Mouse (Mus musculus) MEL (cell line): ENCODE measurements at regions not wholly inside any gene's neighbourhood (a gene's known extent, or its start where the extent isn't known, plus 50 kb on each side); places are given as distances from the start of the nearest gene placed in this dataset.

Experiments
- DNase-seq: peaks from one replicate; pipeline ENCODE4 v3.0.0; 2011; ENCODE audit warnings: low read depth, low spot score
- H3K27ac ChIP-seq: 2 replicates; pipeline ENCODE4 v1.5.1; 2012; ENCODE audit warnings: low read depth, mild to moderate bottlenecking, control low read depth, low read length, moderate library complexity; ENCODE audit not compliant: control insufficient read depth
- H3K27me3 ChIP-seq, 2 experiments: fragments of 150-350 bp in 1 of 2; sonication (generic) in 1 of 2; 2 replicates each; pipeline ENCODE4 v1.6.1; 2012; ENCODE audit warnings: low read length in 2 of 2, mild to moderate bottlenecking in 2 of 2, improper control_type of control experiment in 1 of 2, moderate library complexity in 1 of 2; ENCODE audit not compliant: insufficient read depth in 2 of 2, control insufficient read depth in 1 of 2
- H3K36me3 ChIP-seq, 2 experiments: 2 replicates each; pipeline ENCODE4 v1.6.1; 2012 to 2014; ENCODE audit warnings: low read length in 2 of 2, improper control_type of control experiment in 1 of 2, inconsistent platforms in 1 of 2, mild to moderate bottlenecking in 1 of 2; ENCODE audit not compliant: insufficient read depth in 2 of 2, control insufficient read depth in 1 of 2
- H3K4me1 ChIP-seq, 2 experiments: fragments of 150-350 bp in 1 of 2; sonication (generic) in 1 of 2; 2 replicates each; pipeline ENCODE4 v1.6.1; 2012; ENCODE audit warnings: low read length in 2 of 2, improper control_type of control experiment in 1 of 2, mild to moderate bottlenecking in 1 of 2; ENCODE audit not compliant: insufficient read depth in 2 of 2, control insufficient read depth in 1 of 2
- H3K4me3 ChIP-seq, 2 experiments: fragments of 150-350 bp in 1 of 2; sonication (generic) in 1 of 2; 2 replicates each; pipeline ENCODE4 v1.5.1; 2012; ENCODE audit warnings: low read depth in 2 of 2, low read length in 2 of 2, mild to moderate bottlenecking in 2 of 2, moderate library complexity in 2 of 2, control low read depth in 1 of 2, improper control_type of control experiment in 1 of 2; ENCODE audit not compliant: control insufficient read depth in 1 of 2, insufficient read depth in 1 of 2
- H3K79me2 ChIP-seq: 2 replicates; pipeline ENCODE4 v1.6.1; 2012; ENCODE audit warnings: mild to moderate bottlenecking, low read length, moderate library complexity; ENCODE audit not compliant: control insufficient read depth, poor library complexity, insufficient read depth
- H3K9ac ChIP-seq: 2 replicates; pipeline ENCODE4 v1.6.1; 2012; ENCODE audit warnings: low read depth, mild to moderate bottlenecking, control low read depth, low read length, moderate library complexity; ENCODE audit not compliant: control insufficient read depth, poor library complexity, severe bottlenecking
- H3K9me3 ChIP-seq: fragments of 150-350 bp; sonication (generic); replicated peaks from 2 replicates; pipeline ENCODE4 v1.6.1; 2012; ENCODE audit warnings: mild to moderate bottlenecking, low read length, improper control_type of control experiment, moderate library complexity; ENCODE audit not compliant: insufficient read depth
- CHD2 ChIP-seq: IDR thresholded peaks from 2 replicates; pipeline ENCODE4 v1.6.1; 2011; ENCODE audit warnings: low read length, improper control_type of control experiment
- CTCF ChIP-seq, 3 experiments: IDR thresholded peaks in 2 of 3; conservative IDR thresholded peaks in 1 of 3; 2 replicates each; pipeline ENCODE4 v1.5.1; 2011 to 2012; ENCODE audit warnings: low read length in 3 of 3, low read depth in 2 of 3, mild to moderate bottlenecking in 2 of 3, improper control_type of control experiment in 1 of 3, inconsistent platforms in 1 of 3, mixed read lengths in 1 of 3, moderate library complexity in 1 of 3; ENCODE audit not compliant: control insufficient read depth in 1 of 3, insufficient read depth in 1 of 3, poor library complexity in 1 of 3, severe bottlenecking in 1 of 3
- EP300 ChIP-seq, 2 experiments: IDR thresholded peaks; 2 replicates each; pipeline ENCODE4 v1.6.1; 2011; ENCODE audit warnings: improper control_type of control experiment in 2 of 2, low read length in 2 of 2, low read depth in 1 of 2, mild to moderate bottlenecking in 1 of 2
- GATA1 ChIP-seq: IDR thresholded peaks from 2 replicates; pipeline ENCODE4 v1.6.1; 2011; ENCODE audit warnings: low read depth, low read length, improper control_type of control experiment
- HCFC1 ChIP-seq: IDR thresholded peaks from 2 replicates; pipeline ENCODE4 v1.6.1; 2012; ENCODE audit warnings: low read depth, mild to moderate bottlenecking, inconsistent platforms, low read length, improper control_type of control experiment, moderate library complexity
- MAX ChIP-seq: IDR thresholded peaks from 2 replicates; pipeline ENCODE4 v1.6.1; 2011; ENCODE audit warnings: low read length, improper control_type of control experiment
- MAZ ChIP-seq: IDR thresholded peaks from 2 replicates; pipeline ENCODE4 v1.6.1; 2012; ENCODE audit warnings: low read depth, mild to moderate bottlenecking, inconsistent platforms, low read length, improper control_type of control experiment
- MEF2A ChIP-seq: IDR thresholded peaks from 2 replicates; pipeline ENCODE4 v1.6.1; 2014; ENCODE audit warnings: low read depth, mild to moderate bottlenecking, inconsistent platforms, low read length, improper control_type of control experiment; ENCODE audit not compliant: poor library complexity, insufficient replicate concordance, severe bottlenecking; ENCODE audit errors: extremely low read depth
- TAL1 ChIP-seq: IDR thresholded peaks from 2 replicates; pipeline ENCODE4 v1.6.1; 2012; ENCODE audit warnings: mild to moderate bottlenecking, inconsistent platforms, low read length, moderate library complexity, mixed read lengths
- TBP ChIP-seq: IDR thresholded peaks from 2 replicates; pipeline ENCODE4 v1.8.0; 2011; ENCODE audit warnings: low read depth, low read length, improper control_type of control experiment
- USF1 ChIP-seq: IDR thresholded peaks from 2 replicates; pipeline ENCODE4 v1.6.1; 2014; ENCODE audit warnings: low read depth, mild to moderate bottlenecking, inconsistent platforms, low read length, improper control_type of control experiment, moderate library complexity
- ZNF384 ChIP-seq: IDR thresholded peaks from 2 replicates; pipeline ENCODE4 v1.6.1; 2012; ENCODE audit warnings: low read depth, mild to moderate bottlenecking, inconsistent platforms, low read length, improper control_type of control experiment

DNA sequence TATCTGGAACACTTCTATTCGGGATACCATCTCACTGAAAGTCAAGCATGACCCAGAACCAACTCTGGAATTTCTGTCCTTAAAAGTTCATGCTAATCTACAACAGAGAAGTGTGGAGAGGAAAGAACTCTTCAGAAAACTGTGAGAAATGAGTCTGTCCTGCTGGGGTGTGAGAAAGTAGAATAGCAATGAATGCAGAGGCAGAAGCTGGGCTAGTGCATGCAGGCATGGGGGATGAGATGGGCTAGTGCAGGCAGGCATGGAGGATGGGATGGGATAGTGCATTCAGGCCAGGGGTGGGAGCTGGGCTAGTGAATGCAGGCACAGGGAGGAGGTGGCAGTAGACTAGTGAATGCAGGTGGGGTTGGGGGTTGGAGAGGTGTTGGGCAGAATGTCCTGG lies 424.8 kb downstream of the Pdcd6ip start:
- H3K9ac ChIP-seq = no peak overlapping the region
- no peaks in the 10 kb centered on the region for H3K79me2 ChIP-seq
- H3K4me1 ChIP-seq = no peaks in the 10 kb centered on the region
- H3K27ac ChIP-seq = no peak overlapping the region
- no peaks in the 10 kb centered on the region for H3K9me3 ChIP-seq
- H3K27me3 ChIP-seq = no peaks in the 10 kb centered on the region
- no peak for TF ChIP-seq TBP
- H3K36me3 ChIP-seq = no peaks in the 10 kb centered on the region
- DNase-seq = no peak
- H3K4me3 ChIP-seq = no peak overlapping the region

GRCm38 (mm10) chr9:113270595-113270994 lies 437.5 kb downstream of the Pdcd6ip start:
- H3K4me1 ChIP-seq = no peaks in the 10 kb centered on the region
- H3K9me3 ChIP-seq = no peaks in the 10 kb centered on the region; the same call in 1 of the 2 replicates
- TF ChIP-seq MAX = no peak
- no peak for TF ChIP-seq TAL1
- TF ChIP-seq GATA1 = no peak
- no peak for TF ChIP-seq HCFC1
- H3K36me3 ChIP-seq = no peaks in the 10 kb centered on the region
- no peaks in the 10 kb centered on the region for H3K79me2 ChIP-seq
- H3K27ac ChIP-seq = no peak overlapping the region
- H3K9ac ChIP-seq = no peak overlapping the region
- H3K27me3 ChIP-seq = no peaks in the 10 kb centered on the region
- H3K4me3 ChIP-seq = no peak overlapping the region
- no peak for DNase-seq

DNA sequence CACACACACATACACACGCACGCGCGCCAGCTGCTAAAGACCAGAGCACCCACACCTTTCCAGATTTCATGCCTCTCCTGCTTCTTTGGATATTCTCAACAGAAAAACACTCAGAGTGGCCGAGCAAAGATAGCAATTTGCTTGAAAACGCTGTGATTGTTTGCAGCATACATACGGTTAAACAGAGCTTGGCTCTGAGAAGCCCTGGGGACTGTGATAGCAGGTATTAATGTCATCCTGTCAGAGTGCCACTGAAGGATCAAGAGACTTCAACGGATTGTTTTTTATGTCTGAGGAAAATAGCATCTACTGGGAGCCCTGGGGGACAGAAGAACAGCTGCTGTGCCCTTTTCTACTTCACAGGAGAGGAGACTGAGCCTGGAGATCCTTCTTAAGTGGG lies 440.4 kb downstream of the Pdcd6ip start:
- no peaks in the 10 kb centered on the region for H3K36me3 ChIP-seq
- no peaks in the 10 kb centered on the region for H3K79me2 ChIP-seq
- no peak overlapping the region for H3K4me3 ChIP-seq
- no peaks in the 10 kb centered on the region for H3K4me1 ChIP-seq
- DNase-seq = no peak
- no peaks in the 10 kb centered on the region; the same call in 1 of the 2 replicates for H3K9me3 ChIP-seq
- TF ChIP-seq CTCF (IDR thresholded peaks at IDR 0.05 in 2 of 3, conservative IDR thresholded peaks at IDR 0.05 in 1 of 3; ENCODE audit: control insufficient read depth in 1 of 3, insufficient read depth in 1 of 3, low read depth in 2 of 3, low read length in 3 of 3, poor library complexity in 1 of 3, severe bottlenecking in 1 of 3) (no peak), MEF2A (no peak), ZNF384 (no peak), GATA1 (no peak), USF1 (no peak), MAZ (no peak), CHD2 (no peak), EP300 (IDR thresholded peaks at IDR 0.05; ENCODE audit: low read depth in 1 of 2, low read length in 2 of 2) (no peak)
- no peak overlapping the region for H3K27ac ChIP-seq
- H3K27me3 ChIP-seq = no peaks in the 10 kb centered on the region
- H3K9ac ChIP-seq = no peak overlapping the region
